Mouse (Mus musculus): ENCODE measurements around the gene 9130008F23Rik.

- TF ChIP-seq ZC3H11A (IDR thresholded peaks at IDR 0.05; ENCODE audit: borderline replicate concordance, low read depth, low read length) (no peak), MAFK (IDR thresholded peaks at IDR 0.05; ENCODE audit: insufficient read depth, low read depth, low read length) (no peak), HCFC1 (IDR thresholded peaks at IDR 0.05; ENCODE audit: borderline replicate concordance, insufficient read depth, low read length) (no peak), CHD2 (IDR thresholded peaks at IDR 0.05; ENCODE audit: low read depth, low read length) (no peak)
Measured at GRCm38 (mm10) chr17:40875568-40875967, 4.8 kb downstream of the 9130008F23Rik start.
